Comparison of ENCODE assay signal across 14 mouse cellular contexts in the genomic region with DNA sequence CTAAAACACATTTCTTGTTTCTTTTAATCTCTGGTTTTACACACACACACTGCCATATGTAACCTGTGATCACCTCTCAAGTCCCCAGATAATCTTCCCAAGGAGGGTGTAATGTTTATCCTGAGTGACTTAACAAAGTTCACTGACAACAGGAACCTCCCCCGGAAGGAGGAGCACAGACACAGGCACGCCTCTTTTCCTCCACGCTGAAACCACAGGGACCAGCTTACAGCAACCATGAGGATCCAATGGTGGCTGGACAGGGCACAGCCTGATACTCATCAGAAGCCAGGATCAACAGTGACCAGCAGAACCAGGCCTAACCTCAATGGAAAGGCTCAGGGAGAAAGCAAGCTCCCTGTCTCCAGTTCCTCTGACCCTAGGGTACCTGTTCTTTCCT.
"Had no signal": no experiment of that assay in that cellular context is flagged by ENCODE, and none has a peak within 500 bp of the region (broad histone marks: within the 10 kb centered on the region; RNA-seq: fewer than 3 reads in every experiment).

No protein-coding gene starts in this region.

- DNase-seq: kidney, adult 18-20 months; kidney, postnatal 36 days; layer of hippocampus, adult 9-11 months; layer of hippocampus, postnatal 36 days; lung, postnatal 36 days; spleen, adult 18-20 months; thymus, adult 2 months; thymus, postnatal 25 days had no signal

- H3K4me1 ChIP-seq: limb, embryonic 15.5 days; lung, embryonic 15.5 days; midbrain, embryonic 15.5 days; neural tube, embryonic 12.5 days had no signal

- H3K36me3 ChIP-seq: midbrain, embryonic 15.5 days had no signal

- H3K27ac ChIP-seq: kidney, postnatal 0 days; limb, embryonic 15.5 days; lung, embryonic 15.5 days; midbrain, embryonic 15.5 days; neural tube, embryonic 12.5 days had no signal

- H3K9me3 ChIP-seq: limb, embryonic 15.5 days; lung, embryonic 15.5 days; midbrain, embryonic 15.5 days; neural tube, embryonic 12.5 days had no signal

- H3K4me3 ChIP-seq: limb, embryonic 15.5 days; lung, embryonic 15.5 days; midbrain, embryonic 15.5 days; neural tube, embryonic 12.5 days had no signal

- H3K9ac ChIP-seq: limb, embryonic 15.5 days; lung, embryonic 15.5 days; midbrain, embryonic 15.5 days; neural tube, embryonic 12.5 days had no signal

- H3K4me2 ChIP-seq: limb, embryonic 15.5 days; lung, embryonic 15.5 days; midbrain, embryonic 11.5 days; midbrain, embryonic 15.5 days; neural tube, embryonic 12.5 days had no signal

- ATAC-seq: midbrain, embryonic 15.5 days had no signal

- H3K27me3 ChIP-seq: limb, embryonic 15.5 days; lung, embryonic 15.5 days; midbrain, embryonic 15.5 days; neural tube, embryonic 12.5 days had no signal
